Mouse (Mus musculus): ENCODE data around the gene Gm16381. TPM values are rescaled to one million over a fixed set of nuclear protein-coding genes. Genes with fewer than 3 reads are reported as not detected.

The Gm16381 gene
- polyA plus RNA-seq (2014; fragmentation: Illumina TruSeq; extraction: RNeasy Lipid Tissue Mini Kit (QIAGEN cat#74804); ENCODE audit: low read depth, low replicate concordance) = not detected

GRCm38 (mm10) chr12:87644520-87644919, at the start of gene Gm16381:
Gm16381 (minus strand) TSS chr12:87644620.

GRCm38 (mm10) chr12:87618569-87618968, 25.9 kb downstream of the Gm16381 start, which contains the start of gene Gm4027:
Gm4027 (plus strand) TSS chr12:87618869.

DNA sequence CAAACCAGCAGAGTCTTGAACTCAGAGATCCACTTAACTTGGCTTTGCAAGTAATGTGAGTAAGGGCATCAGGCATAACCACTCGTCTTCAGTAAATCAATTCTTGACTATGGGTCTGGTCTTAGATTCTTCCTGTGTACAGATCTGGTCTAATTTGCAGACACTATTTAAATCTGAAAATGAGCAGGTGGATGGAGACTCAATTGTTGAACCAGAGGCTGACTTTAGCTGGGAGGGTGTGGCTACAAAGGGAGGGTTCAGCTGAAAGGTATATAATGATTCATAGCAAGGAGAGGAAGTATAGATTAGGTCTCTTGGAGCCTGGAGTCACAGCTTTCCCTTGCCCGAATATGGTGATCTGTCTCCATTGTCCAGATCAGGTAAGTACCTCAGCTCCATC, 42.0 kb downstream of the Gm16381 start, which contains the start of gene Oog1:
Gene Oog1 (plus strand): TSS at position 301 of the 400 bp plus-strand sequence.

Other genes with a start within 250 kb of the Gm16381 start
- gene Slirp, start 200.7 kb downstream of the Gm16381 start, polyA plus RNA-seq (2014; fragmentation: Illumina TruSeq; extraction: RNeasy Lipid Tissue Mini Kit (QIAGEN cat#74804); ENCODE audit: low read depth, low replicate concordance) = 97.1 TPM
- gene Alkbh1, start 200.6 kb downstream of the Gm16381 start, polyA plus RNA-seq (2014; fragmentation: Illumina TruSeq; extraction: RNeasy Lipid Tissue Mini Kit (QIAGEN cat#74804); ENCODE audit: low read depth, low replicate concordance) = 19.1 TPM
- gene Snw1, start 172.3 kb downstream of the Gm16381 start, polyA plus RNA-seq (2014; fragmentation: Illumina TruSeq; extraction: RNeasy Lipid Tissue Mini Kit (QIAGEN cat#74804); ENCODE audit: low read depth, low replicate concordance) = 50.7 TPM
- gene Gm5788, start 149.9 kb downstream of the Gm16381 start, polyA plus RNA-seq (2014; fragmentation: Illumina TruSeq; extraction: RNeasy Lipid Tissue Mini Kit (QIAGEN cat#74804); ENCODE audit: low read depth, low replicate concordance) = not detected
- gene Gm8300, start 130.3 kb downstream of the Gm16381 start, polyA plus RNA-seq (2014; fragmentation: Illumina TruSeq; extraction: RNeasy Lipid Tissue Mini Kit (QIAGEN cat#74804); ENCODE audit: low read depth, low replicate concordance) = 0.32 TPM
- not detected for gene Oog1, start 41.9 kb downstream of the Gm16381 start, polyA plus RNA-seq (2014; fragmentation: Illumina TruSeq; extraction: RNeasy Lipid Tissue Mini Kit (QIAGEN cat#74804); ENCODE audit: low read depth, low replicate concordance)
- gene Gm4027, start 25.8 kb downstream of the Gm16381 start, polyA plus RNA-seq (2014; fragmentation: Illumina TruSeq; extraction: RNeasy Lipid Tissue Mini Kit (QIAGEN cat#74804); ENCODE audit: low read depth, low replicate concordance) = not detected
- not detected for gene Gm21319, start 131.1 kb upstream of the Gm16381 start, polyA plus RNA-seq (2014; fragmentation: Illumina TruSeq; extraction: RNeasy Lipid Tissue Mini Kit (QIAGEN cat#74804); ENCODE audit: low read depth, low replicate concordance)
- not detected for gene Gm21936, start 150.9 kb upstream of the Gm16381 start, polyA plus RNA-seq (2014; fragmentation: Illumina TruSeq; extraction: RNeasy Lipid Tissue Mini Kit (QIAGEN cat#74804); ENCODE audit: low read depth, low replicate concordance)
- not detected for gene BB287469, start 172.0 kb upstream of the Gm16381 start, polyA plus RNA-seq (2014; fragmentation: Illumina TruSeq; extraction: RNeasy Lipid Tissue Mini Kit (QIAGEN cat#74804); ENCODE audit: low read depth, low replicate concordance)
- not detected for gene Gm2001, start 197.7 kb upstream of the Gm16381 start, polyA plus RNA-seq (2014; fragmentation: Illumina TruSeq; extraction: RNeasy Lipid Tissue Mini Kit (QIAGEN cat#74804); ENCODE audit: low read depth, low replicate concordance)
- gene Gm2016, start 229.5 kb upstream of the Gm16381 start, polyA plus RNA-seq (2014; fragmentation: Illumina TruSeq; extraction: RNeasy Lipid Tissue Mini Kit (QIAGEN cat#74804); ENCODE audit: low read depth, low replicate concordance) = not detected